Mouse (Mus musculus): Measurements from ENCODE around the gene Olfr988. TPM values are rescaled to one million over a fixed set of nuclear protein-coding genes. Genes with fewer than 3 reads are reported as not detected.
"Not testable (repeated sequence)": the region's sequence is repeated elsewhere in the genome, so short reads cannot be mapped to it uniquely, and the experiment has no call there.

Olfr988 gene
- total RNA-seq (2021): not detected
- long read RNA-seq, experiment 1: 0 reads
- long read RNA-seq, experiment 2: 0 reads

DNA sequence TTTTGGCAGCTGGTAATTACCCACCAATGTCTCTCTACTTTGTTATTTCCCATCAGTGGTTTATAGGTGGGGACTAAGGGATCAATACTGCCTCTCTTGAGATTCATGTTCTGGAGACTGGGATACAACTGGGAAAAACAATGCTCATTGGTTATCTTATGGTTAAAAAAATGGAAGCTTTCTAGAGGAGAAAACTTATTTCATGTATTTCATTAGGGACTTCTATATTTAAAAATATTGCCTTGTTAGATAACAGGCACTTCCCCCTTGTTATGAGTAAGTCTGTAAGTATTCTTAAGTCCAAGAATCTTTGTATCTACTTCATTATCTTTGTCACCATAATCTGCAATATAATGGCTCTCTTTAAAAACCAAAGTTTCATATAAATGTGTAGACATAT is at the start of gene Olfr988:
TSS of gene Olfr988 (minus strand) at position 101 of the 400 bp plus-strand sequence.
- intact Hi-C loops (cut with DNase I); H3K4me3 ChIP-seq; H3K27ac ChIP-seq; DNase-seq: not testable (repeated sequence)

DNA sequence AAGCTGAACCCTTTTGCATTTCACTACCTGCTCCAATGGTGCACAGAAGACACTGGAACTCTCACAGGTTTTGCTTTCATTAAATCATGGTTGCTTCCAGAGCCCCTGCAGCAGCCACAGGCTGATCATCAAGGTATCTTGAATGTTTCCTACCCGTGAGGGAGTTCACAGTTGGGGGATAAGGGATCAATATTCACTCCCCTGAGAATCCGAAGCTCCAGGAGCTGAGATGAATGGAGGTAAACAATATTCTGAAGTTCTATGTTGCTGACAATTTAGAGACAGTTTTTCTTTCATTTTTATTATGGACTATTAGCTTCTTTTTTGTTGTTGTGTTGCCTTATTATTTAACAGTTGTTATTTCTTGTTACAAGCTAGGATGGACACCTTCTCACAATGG is 46.3 kb upstream of the Olfr988 start, which contains the start of gene Olfr992:
TSS of gene Olfr992 (minus strand) at position 101 of the 400 bp plus-strand sequence.
- TF ChIP-seq CTCF (IDR thresholded peaks at IDR 0.05): no peak
- no peak for DNase-seq
- Histone ChIP-seq H3K27ac (no peak within 1 kb of the TSS), H3K4me3 (no peak within 1 kb of the TSS)
- intact Hi-C loops (cut with DNase I): no loop called here

DNA sequence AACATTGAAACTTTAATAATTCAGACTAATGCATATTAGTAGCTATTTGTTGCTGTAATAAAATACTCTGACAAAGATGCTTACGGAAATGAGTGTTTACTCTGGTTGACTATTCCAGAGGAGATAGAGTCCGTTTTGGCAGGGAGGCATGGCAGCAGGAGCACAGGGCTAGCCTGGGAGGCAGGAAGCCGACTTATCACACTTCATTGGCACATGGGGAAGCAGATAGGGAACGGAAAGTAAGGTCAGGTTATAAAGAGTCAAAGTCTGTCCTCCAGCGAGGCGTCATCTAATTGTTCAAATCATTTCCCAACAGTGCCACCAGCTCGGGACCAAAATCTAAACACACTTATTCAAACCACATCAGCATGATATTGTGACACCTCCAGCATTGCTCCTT is 23.1 kb downstream of the Olfr988 start:
- H3K4me3 ChIP-seq: no peak overlapping the region
- no peak for TF ChIP-seq CTCF (IDR thresholded peaks at IDR 0.05)
- DNase-seq: no peak
- H3K27ac ChIP-seq: no peak overlapping the region
- intact Hi-C loops (cut with DNase I): no loop called here

DNA sequence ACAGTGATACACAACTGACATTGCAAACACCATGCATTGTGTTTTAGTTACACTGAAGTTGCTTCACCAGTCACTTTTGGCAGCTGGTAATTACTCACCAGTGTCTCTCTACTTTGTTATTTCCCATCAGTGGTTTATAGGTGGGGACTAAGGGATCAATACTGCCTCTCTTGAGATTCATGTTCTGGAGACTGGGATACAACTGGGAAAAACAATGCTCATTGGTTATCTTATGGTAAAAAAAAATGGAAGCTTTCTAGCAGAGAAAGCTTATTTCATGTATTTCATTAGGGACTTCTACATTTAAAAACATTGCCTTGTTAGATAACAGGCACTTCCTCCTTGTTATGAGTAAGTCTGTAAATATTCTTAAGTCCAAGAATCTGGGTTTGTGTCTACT is 23.8 kb downstream of the Olfr988 start, which contains the start of gene Olfr987:
TSS of gene Olfr987 (minus strand) at position 101 of the 400 bp plus-strand sequence.
- H3K27ac ChIP-seq; H3K4me3 ChIP-seq; intact Hi-C loops (cut with DNase I); DNase-seq: not testable (repeated sequence)

DNA sequence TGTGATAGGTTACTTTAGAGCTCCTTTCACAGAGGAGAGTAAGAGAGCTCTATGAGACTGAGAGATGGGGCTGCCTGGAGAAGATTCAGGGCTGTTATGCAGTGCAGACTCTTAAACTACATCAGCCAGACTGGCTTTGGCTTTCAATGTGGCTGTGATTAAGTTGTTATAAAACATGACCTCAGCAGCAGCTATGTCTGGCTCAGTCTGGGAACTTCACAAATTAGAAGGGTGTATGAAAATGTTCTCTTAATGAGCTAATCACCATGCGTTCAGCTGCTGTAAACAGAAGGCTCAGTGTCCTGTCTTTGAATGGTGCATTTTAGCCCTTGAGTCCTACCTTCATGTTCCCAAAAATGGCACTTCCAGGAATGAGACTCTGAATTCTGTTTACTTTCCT is 43.9 kb downstream of the Olfr988 start:
- no peak for DNase-seq
- Histone ChIP-seq H3K27ac (no peak overlapping the region), H3K4me3 (no peak overlapping the region)
- TF ChIP-seq CTCF (IDR thresholded peaks at IDR 0.05): no peak
- intact Hi-C loops (cut with DNase I): no loop called here

Other genes with a start within 250 kb of the Olfr988 start
- 1 to 10 TPM; 2.5 to 5.6 TPM for gene Aplnr, start 227.0 kb downstream of the Olfr988 start, total RNA-seq (2021)
- 1 to 10 TPM in 1 of 2 experiments, under 1 TPM in 1; 0.56 to 1.1 TPM for gene Lrrc55, start 166.0 kb downstream of the Olfr988 start, total RNA-seq (2021)
- gene Olfr987, start 23.9 kb downstream of the Olfr988 start, total RNA-seq (2021): not detected
- not detected for gene Olfr992, start 46.2 kb upstream of the Olfr988 start, total RNA-seq (2021)
- not detected for gene Olfr993, start 51.6 kb upstream of the Olfr988 start, total RNA-seq (2021)
- gene Olfr994, start 73.2 kb upstream of the Olfr988 start, total RNA-seq (2021): not detected
- gene Olfr995, start 80.4 kb upstream of the Olfr988 start, total RNA-seq (2021): not detected
- gene 4833423E24Rik, start 155.8 kb upstream of the Olfr988 start, total RNA-seq (2021): not detected
- gene Olfr996, start 216.0 kb upstream of the Olfr988 start, total RNA-seq (2021): not detected
- gene Olfr998, start 225.7 kb upstream of the Olfr988 start, total RNA-seq (2021): not detected
- gene Olfr1000, start 248.7 kb upstream of the Olfr988 start, total RNA-seq (2021): not detected